Mouse (Mus musculus): ENCODE results near the gene Zscan4-ps1. TPM values are rescaled to one million over a fixed set of nuclear protein-coding genes. Genes with fewer than 3 reads are reported as not detected.
"Not testable (repeated sequence)": the region's sequence is repeated elsewhere in the genome, so short reads cannot be mapped to it uniquely, and the experiment has no call there.

Gene Zscan4-ps1
- not detected in 2 replicates for polyA plus RNA-seq (2015; fragmentation: Nextera tagmentation; extraction: Ambion mirVana)

DNA sequence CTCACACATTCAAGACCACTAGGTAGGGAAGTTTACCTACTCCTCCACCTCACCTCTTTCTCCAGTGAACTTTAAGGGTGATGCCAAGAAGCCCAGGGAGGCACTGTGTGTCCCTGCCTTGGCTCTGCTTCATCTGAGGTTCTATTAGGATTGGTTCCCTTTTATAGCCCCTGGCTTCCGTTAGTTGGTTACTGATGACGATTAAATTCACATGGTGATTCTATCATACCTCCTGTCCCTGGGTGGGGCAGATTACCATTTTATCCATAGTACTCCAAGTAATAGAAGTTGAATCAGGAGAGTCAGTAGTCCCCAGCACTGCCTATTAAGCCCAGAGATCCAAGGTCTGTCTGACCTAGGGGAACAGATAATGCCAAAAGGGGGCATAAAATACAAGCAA, at the start of gene Zscan4-ps1:
Gene Zscan4-ps1, minus strand, starts transcription at position 101 of the 400 bp plus-strand sequence.
- not testable (repeated sequence) for H3K27ac ChIP-seq (ENCODE audit: low read length); ATAC-seq (ENCODE audit: insufficient read depth, low FRiP score); H3K4me2 ChIP-seq (ENCODE audit: low read depth, low read length); H3K9ac ChIP-seq (ENCODE audit: low read length); H3K4me1 ChIP-seq (ENCODE audit: control insufficient read depth, insufficient read depth, low read length); H3K36me3 ChIP-seq (ENCODE audit: control insufficient read depth, insufficient read depth, low read length); H3K4me3 ChIP-seq (replicated peaks; ENCODE audit: low read length); H3K27me3 ChIP-seq (ENCODE audit: control insufficient read depth, insufficient read depth, low read length); H3K9me3 ChIP-seq (replicated peaks; ENCODE audit: control insufficient read depth, low read length)
- WGBS: 82% methylated on average over 2 of the region's 2 CpGs

Other genes with a start within 250 kb of the Zscan4-ps1 start
- not detected in 2 replicates for gene Zscan4b, start 164.6 kb downstream of the Zscan4-ps1 start, polyA plus RNA-seq (2015; fragmentation: Nextera tagmentation; extraction: Ambion mirVana)
- not detected in 2 replicates for gene Zscan4c, start 63.9 kb downstream of the Zscan4-ps1 start, polyA plus RNA-seq (2015; fragmentation: Nextera tagmentation; extraction: Ambion mirVana)
- not detected in 2 replicates for gene Zscan4d, start 96.5 kb upstream of the Zscan4-ps1 start, polyA plus RNA-seq (2015; fragmentation: Nextera tagmentation; extraction: Ambion mirVana)
- gene Zscan4e, start 241.0 kb upstream of the Zscan4-ps1 start, polyA plus RNA-seq (2015; fragmentation: Nextera tagmentation; extraction: Ambion mirVana): not detected in 2 replicates